Mouse (Mus musculus) thymus, adult 2 months (tissue): Measurements from ENCODE around the gene Plk5. TPM values are rescaled to one million over a fixed set of nuclear protein-coding genes. Genes with fewer than 3 reads are reported as not detected.

Experiments used
- DNase-seq: peaks from one replicate; pipeline ENCODE4 v3.0.0; 2021
- H3K27ac ChIP-seq: fragments of 200-500 bp; 2 replicates; pipeline ENCODE4 v1.5.1; 2012; ENCODE audit warnings: low read length, control low read depth; ENCODE audit not compliant: control insufficient read depth, insufficient read depth
- H3K27me3 ChIP-seq: fragments of 200-500 bp; 2 replicates; pipeline ENCODE4 v1.6.1; 2012; ENCODE audit warnings: mild to moderate bottlenecking, low read length, moderate library complexity, mixed read lengths; ENCODE audit not compliant: control insufficient read depth, insufficient read depth
- H3K36me3 ChIP-seq: fragments of 200-500 bp; 2 replicates; pipeline ENCODE4 v1.6.1; 2012; ENCODE audit warnings: mild to moderate bottlenecking, low read length, moderate library complexity; ENCODE audit not compliant: control insufficient read depth, insufficient read depth
- H3K4me1 ChIP-seq: fragments of 200-500 bp; replicated peaks from 2 replicates; pipeline ENCODE4 v1.6.1; 2012; ENCODE audit warnings: low read length; ENCODE audit not compliant: control insufficient read depth, insufficient read depth
- H3K4me3 ChIP-seq: fragments of 200-500 bp; 2 replicates; pipeline ENCODE4 v1.5.1; 2012; ENCODE audit warnings: mild to moderate bottlenecking, low read length, control low read depth, moderate library complexity; ENCODE audit not compliant: control insufficient read depth, insufficient read depth
- CTCF ChIP-seq: fragments of 200-500 bp; IDR thresholded peaks from 2 replicates; pipeline ENCODE4 v1.5.1; 2012; ENCODE audit warnings: mild to moderate bottlenecking, control low read depth, low read length, moderate library complexity, borderline replicate concordance; ENCODE audit not compliant: control insufficient read depth, poor library complexity, insufficient read depth; ENCODE audit errors: extremely low read depth
- POLR2A ChIP-seq: fragments of 200-500 bp; IDR thresholded peaks from 2 replicates; pipeline ENCODE4 v1.6.1; 2012; ENCODE audit warnings: mild to moderate bottlenecking, low read length, control low read depth, moderate library complexity; ENCODE audit not compliant: control insufficient read depth, poor library complexity, insufficient read depth; ENCODE audit errors: extremely low read depth
- WGBS: fragments of 180-500 bp; shearing (Covaris S2); methylation state at CpG from one replicate; pipeline ENCODE4 v1.1.7; 2018; 5-methylcytosine and 5-hydroxymethylcytosine counted together
- polyA plus RNA-seq: library from polyadenylated mRNA; depleted of rRNA; stranded (reverse); fragments of >200 nt; gene quantifications from 2 replicates; pipeline ENCODE4 v1.2.3, GENCODE M21; 2012; rRNA removed

Plk5 gene
- polyA plus RNA-seq, 1 experiment, result 0.22 TPM

DNA sequence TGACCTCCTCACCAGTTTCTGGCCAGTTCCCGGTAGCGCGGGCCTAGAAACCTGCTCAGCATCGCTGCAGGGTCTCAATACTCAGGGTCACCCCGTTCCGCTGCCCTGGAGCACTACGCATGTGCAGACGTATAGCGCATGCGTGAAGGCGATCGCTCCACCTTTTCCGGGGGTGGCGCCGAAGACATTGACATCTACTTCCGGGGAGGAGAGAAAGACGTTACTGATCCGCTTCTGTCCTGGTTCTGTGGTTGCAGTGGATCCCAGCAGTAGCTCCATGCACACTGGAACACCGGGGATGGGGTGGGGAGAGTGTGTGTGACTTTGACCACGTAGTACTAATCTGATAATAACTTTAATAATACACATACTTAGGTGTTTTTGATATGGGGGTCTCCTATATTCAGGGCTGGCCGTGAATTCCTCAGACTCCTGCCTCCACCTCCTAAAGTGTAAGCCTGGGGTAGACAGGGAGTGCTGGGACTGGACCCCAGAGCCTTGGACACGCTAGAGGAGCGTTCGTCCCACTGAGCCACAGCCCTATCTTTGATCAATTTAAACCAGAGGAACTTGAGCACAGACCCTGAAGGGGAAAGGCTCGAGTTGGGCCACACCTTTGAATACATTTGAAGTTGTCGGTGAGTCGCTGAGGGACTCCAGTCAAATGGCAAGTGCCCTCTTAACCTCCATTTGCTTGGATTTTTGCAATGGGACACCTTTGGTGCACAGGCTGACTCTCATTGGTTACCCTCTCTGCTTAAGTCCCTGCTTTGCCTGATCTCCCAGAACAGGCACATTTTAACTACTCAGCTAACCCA, 50.6 kb downstream of the Plk5 start, which contains the start of gene Uqcr11:
TSS of gene Uqcr11 (minus strand) at position 147 of the 818 bp plus-strand sequence.
- no peaks in the 10 kb centered on the region for H3K27me3 ChIP-seq
- WGBS, result under 1% methylated on average over 27 of the region's 27 CpGs
- peak; percentile 58 for TF ChIP-seq POLR2A
- no peak; the same call in 1 of the 2 replicates for TF ChIP-seq CTCF
- H3K27ac ChIP-seq, result peak within 1 kb of the TSS; percentile 28; the same call in 1 of the 2 replicates
- peak within 1 kb of the TSS; percentile 72 for H3K4me3 ChIP-seq
- peak; percentile 93 for DNase-seq
- H3K4me1 ChIP-seq, result peaks cover 15% of the 10 kb centered on the region
- H3K36me3 ChIP-seq, result peaks cover 5% of the 10 kb centered on the region; the same call in 1 of the 2 replicates

DNA sequence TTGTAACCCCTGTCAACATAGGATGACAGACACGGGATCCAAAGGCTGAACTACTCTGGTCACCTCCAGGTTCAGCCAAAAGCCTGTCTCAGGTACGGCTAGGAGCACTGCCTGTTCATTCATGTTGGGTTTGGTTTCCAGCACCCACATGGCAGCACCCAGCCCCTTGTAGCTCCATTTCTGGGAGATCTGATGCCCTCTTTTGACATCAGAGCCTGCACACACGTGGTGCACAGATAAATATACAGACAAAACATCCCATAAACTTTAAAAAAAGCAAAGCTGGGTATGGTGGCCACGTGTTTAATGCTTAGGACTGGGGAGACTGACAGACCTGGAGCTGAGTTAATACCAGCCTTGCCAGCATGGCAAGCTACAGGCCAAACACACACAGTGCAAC, 51.7 kb downstream of the Plk5 start:
- Histone ChIP-seq H3K36me3 (peaks cover 13% of the 10 kb centered on the region), H3K27ac (no peak overlapping the region), H3K4me3 (no peak overlapping the region), H3K4me1 (peaks cover 15% of the 10 kb centered on the region), H3K27me3 (no peaks in the 10 kb centered on the region)
- TF ChIP-seq CTCF (no peak), POLR2A (no peak)
- DNase-seq, result no peak
- 47% methylated on average over 4 of the region's 4 CpGs for WGBS

DNA sequence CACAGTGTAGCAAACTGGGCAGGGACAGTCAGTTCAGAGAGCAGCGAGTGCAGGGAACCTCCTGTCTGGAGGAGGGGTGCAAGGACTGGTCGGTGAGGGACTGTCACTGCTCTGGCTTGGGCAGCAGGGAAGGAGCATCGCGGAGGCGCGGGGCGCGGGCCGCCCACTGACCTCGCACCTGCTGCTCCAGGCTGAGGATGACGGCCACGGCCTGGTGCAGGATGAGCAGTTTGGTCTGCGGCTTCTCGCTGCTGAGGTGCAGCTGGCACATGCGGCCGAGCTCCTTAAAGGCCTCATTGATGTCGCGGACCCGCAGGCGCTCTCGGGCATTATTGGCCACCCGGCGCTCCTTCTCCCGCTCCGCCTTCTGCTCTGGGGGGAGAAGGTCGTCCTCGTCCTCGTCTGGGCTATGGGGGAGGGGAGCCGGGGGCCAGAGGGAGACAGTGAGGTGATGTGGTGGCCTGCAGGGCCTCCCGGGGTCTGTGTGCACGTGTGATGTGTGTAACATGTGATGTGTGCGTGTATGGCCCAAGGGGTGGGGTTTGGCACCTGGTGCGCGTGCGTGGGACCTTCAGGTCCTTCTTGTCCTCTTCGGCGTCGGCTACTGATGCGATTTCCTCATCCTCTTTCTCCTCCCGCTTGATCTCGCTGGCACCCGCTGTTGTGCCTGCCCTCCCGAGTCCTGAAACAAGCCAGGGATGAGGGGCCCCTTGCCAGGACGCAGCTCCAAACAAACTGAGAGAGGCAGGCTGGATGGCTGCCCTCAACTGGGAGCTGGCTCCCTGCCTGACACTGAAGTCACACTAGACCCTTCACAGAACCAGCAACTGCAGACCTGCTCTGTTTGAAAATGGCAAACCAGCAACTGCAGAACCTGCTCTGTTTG, 56.6 kb downstream of the Plk5 start:
- Histone ChIP-seq H3K36me3 (peaks cover 55% of the 10 kb centered on the region), H3K27ac (no peak overlapping the region), H3K4me1 (no peaks in the 10 kb centered on the region)

More for the DNA sequence above, 56.6 kb downstream of the Plk5 start:
- DNase-seq, result no peak
- H3K4me3 ChIP-seq, result no peak overlapping the region
- TF ChIP-seq POLR2A (no peak), CTCF (no peak)
- 95% methylated on average over 44 of the region's 44 CpGs for WGBS
- H3K27me3 ChIP-seq, result no peaks in the 10 kb centered on the region

Other genes starting within 250 kb of the Plk5 start
- 265 and 270 TPM in 2 replicates for gene Stk11, start 240.7 kb upstream of the Plk5 start, polyA plus RNA-seq
- gene Atp5d, start 217.8 kb upstream of the Plk5 start, polyA plus RNA-seq, result 1,163 and 1,361 TPM in 2 replicates
- gene Cbarp, start 215.6 kb upstream of the Plk5 start, polyA plus RNA-seq, result 34.0 and 37.7 TPM in 2 replicates
- 342 and 374 TPM in 2 replicates for gene Midn, start 208.2 kb upstream of the Plk5 start, polyA plus RNA-seq
- 173 and 193 TPM in 2 replicates for gene Cirbp, start 190.5 kb upstream of the Plk5 start, polyA plus RNA-seq
- 11.1 and 14.8 TPM in 2 replicates for gene 1600002K03Rik, start 183.5 kb upstream of the Plk5 start, polyA plus RNA-seq
- 3.1 and 3.6 TPM in 2 replicates for gene Efna2, start 177.0 kb upstream of the Plk5 start, polyA plus RNA-seq
- 111 and 113 TPM in 2 replicates for gene Mum1, start 130.0 kb upstream of the Plk5 start, polyA plus RNA-seq
- gene Ndufs7, start 107.3 kb upstream of the Plk5 start, polyA plus RNA-seq, result 531 and 647 TPM in 2 replicates
- 6.0 and 6.4 TPM in 2 replicates for gene Gamt, start 95.4 kb upstream of the Plk5 start, polyA plus RNA-seq
- gene Dazap1, start 95.0 kb upstream of the Plk5 start, polyA plus RNA-seq, result 134 and 166 TPM in 2 replicates
- gene Rps15, start 64.0 kb upstream of the Plk5 start, polyA plus RNA-seq, result 2,172 and 2,371 TPM in 2 replicates
- gene Apc2, start 60.5 kb upstream of the Plk5 start, polyA plus RNA-seq, result 0.40 and 0.57 TPM in 2 replicates
- gene 2310011J03Rik, start 35.9 kb upstream of the Plk5 start, polyA plus RNA-seq, result 78.9 and 93.8 TPM in 2 replicates
- gene Pcsk4, start 27.0 kb upstream of the Plk5 start, polyA plus RNA-seq, result 11.7 and 14.1 TPM in 2 replicates
- gene Reep6, start 26.5 kb upstream of the Plk5 start, polyA plus RNA-seq, result 2.0 and 3.5 TPM in 2 replicates
- 4.6 and 9.0 TPM in 2 replicates for gene Adamtsl5, start 8.0 kb upstream of the Plk5 start, polyA plus RNA-seq
- 34.9 and 38.2 TPM in 2 replicates for gene Mex3d, start 31.2 kb downstream of the Plk5 start, polyA plus RNA-seq
- gene Mbd3, start 43.1 kb downstream of the Plk5 start, polyA plus RNA-seq, result 268 and 290 TPM in 2 replicates
- 1,246 and 1,699 TPM in 2 replicates for gene Uqcr11, start 50.4 kb downstream of the Plk5 start, polyA plus RNA-seq
- gene Tcf3, start 77.2 kb downstream of the Plk5 start, polyA plus RNA-seq, result 341 and 425 TPM in 2 replicates
- 0.03 and 0.10 TPM in 2 replicates for gene Onecut3, start 138.4 kb downstream of the Plk5 start, polyA plus RNA-seq
- 0.20 and 0.31 TPM in 2 replicates for gene Atp8b3, start 182.7 kb downstream of the Plk5 start, polyA plus RNA-seq
- 188 and 209 TPM in 2 replicates for gene Rexo1, start 205.1 kb downstream of the Plk5 start, polyA plus RNA-seq
- 31.0 and 46.9 TPM in 2 replicates for gene Klf16, start 220.9 kb downstream of the Plk5 start, polyA plus RNA-seq
- 310 and 359 TPM in 2 replicates for gene Abhd17a, start 233.9 kb downstream of the Plk5 start, polyA plus RNA-seq
- 151 and 156 TPM in 2 replicates for gene Scamp4, start 246.4 kb downstream of the Plk5 start, polyA plus RNA-seq
- gene Adat3, start 246.4 kb downstream of the Plk5 start, polyA plus RNA-seq, result 42.9 and 48.2 TPM in 2 replicates
- 7.5 and 8.1 TPM in 2 replicates for gene Gm49322, start 249.6 kb downstream of the Plk5 start, polyA plus RNA-seq